Mouse (Mus musculus) spleen, postnatal 0 days (tissue): ENCODE results near the gene Gm48552. TPM values are rescaled to one million over a fixed set of nuclear protein-coding genes. Genes with fewer than 3 reads are reported as not detected.

Source experiments
- polyA plus RNA-seq: library from polyadenylated mRNA; unstranded; fragments of >200 nt; fragmentation: Nextera tagmentation; extraction: Ambion mirVana; gene quantifications from 2 replicates; pipeline ENCODE4 v1.2.1, GENCODE M21; 2015

Gm48552 gene
- 0.59 TPM in 1 of 2 replicates, not detected in the other for polyA plus RNA-seq

GRCm38 (mm10) chr10:81388505-81389055 lies at the start of gene Gm48552:
Gene Gm48552 (plus strand): TSS chr10:81389005.

GRCm38 (mm10) chr10:81342686-81343505 lies 45.9 kb upstream of the Gm48552 start, which contains the start of gene Gipc3:
Gene Gipc3 (minus strand): TSS chr10:81343266.

GRCm38 (mm10) chr10:81350351-81351063 lies 38.3 kb upstream of the Gm48552 start, which contains the start of gene Hmg20b:
Gene Hmg20b (minus strand): TSS chr10:81350480.

GRCm38 (mm10) chr10:81356991-81357844 lies 31.6 kb upstream of the Gm48552 start, which contains the start of gene Mfsd12:
Gene Mfsd12 (plus strand): TSS chr10:81357491.

GRCm38 (mm10) chr10:81365672-81366476 lies 22.9 kb upstream of the Gm48552 start, which contains the start of gene 4930404N11Rik:
Gene 4930404N11Rik (minus strand): TSS chr10:81365816.

GRCm38 (mm10) chr10:81377793-81378552 lies 10.8 kb upstream of the Gm48552 start, which contains the start of gene Fzr1:
Gene Fzr1 (minus strand): TSS chr10:81378516.

GRCm38 (mm10) chr10:81383802-81384604 lies 4.8 kb upstream of the Gm48552 start, which contains the start of the genes Dohh and Gm48551:
Gene Dohh (plus strand): TSS chr10:81384428.
Gene Gm48551 (plus strand): TSS chr10:81384466.

GRCm38 (mm10) chr10:81392781-81393185 lies 4.0 kb downstream of the Gm48552 start, which contains the start of gene Smim24:
Gene Smim24 (plus strand): TSS chr10:81393051.

Other genes starting within 250 kb of the Gm48552 start
- 25.3 and 25.7 TPM in 2 replicates for gene Pias4, start 221.1 kb upstream of the Gm48552 start, polyA plus RNA-seq
- 454 and 484 TPM in 2 replicates for gene Eef2, start 212.4 kb upstream of the Gm48552 start, polyA plus RNA-seq
- 22.4 and 23.8 TPM in 2 replicates for gene Dapk3, start 206.0 kb upstream of the Gm48552 start, polyA plus RNA-seq
- not detected in 2 replicates for gene 4930442H23Rik, start 205.2 kb upstream of the Gm48552 start, polyA plus RNA-seq
- not detected in 2 replicates for gene Nmrk2, start 187.0 kb upstream of the Gm48552 start, polyA plus RNA-seq
- gene Atcay, start 158.2 kb upstream of the Gm48552 start, polyA plus RNA-seq = not detected in 2 replicates
- 0.65 and 0.82 TPM in 2 replicates for gene Zfr2, start 155.8 kb upstream of the Gm48552 start, polyA plus RNA-seq
- gene Matk, start 136.1 kb upstream of the Gm48552 start, polyA plus RNA-seq = 4.1 and 6.0 TPM in 2 replicates
- gene Mrpl54, start 122.1 kb upstream of the Gm48552 start, polyA plus RNA-seq = 126 and 131 TPM in 2 replicates
- gene Apba3, start 122.0 kb upstream of the Gm48552 start, polyA plus RNA-seq = 17.8 and 19.1 TPM in 2 replicates
- gene Tjp3, start 97.4 kb upstream of the Gm48552 start, polyA plus RNA-seq = 0.53 and 1.2 TPM in 2 replicates
- 15.4 and 20.0 TPM in 2 replicates for gene Pip5k1c, start 96.0 kb upstream of the Gm48552 start, polyA plus RNA-seq
- gene Cactin, start 67.9 kb upstream of the Gm48552 start, polyA plus RNA-seq = 27.4 and 29.3 TPM in 2 replicates
- 13.1 and 18.9 TPM in 2 replicates for gene Tbxa2r, start 60.3 kb upstream of the Gm48552 start, polyA plus RNA-seq
- 0.05 and 0.08 TPM in 2 replicates for gene Gipc3, start 45.7 kb upstream of the Gm48552 start, polyA plus RNA-seq
- gene Hmg20b, start 38.5 kb upstream of the Gm48552 start, polyA plus RNA-seq = 48.0 and 50.8 TPM in 2 replicates
- gene Mfsd12, start 31.5 kb upstream of the Gm48552 start, polyA plus RNA-seq = 14.5 and 14.7 TPM in 2 replicates
- gene 4930404N11Rik, start 23.2 kb upstream of the Gm48552 start, polyA plus RNA-seq = 2.2 and 2.5 TPM in 2 replicates
- gene Fzr1, start 10.5 kb upstream of the Gm48552 start, polyA plus RNA-seq = 142 and 145 TPM in 2 replicates
- gene Dohh, start 4.6 kb upstream of the Gm48552 start, polyA plus RNA-seq = 71.6 and 73.6 TPM in 2 replicates
- gene Gm48551, start 4.5 kb upstream of the Gm48552 start, polyA plus RNA-seq = 1.6 and 1.8 TPM in 2 replicates
- 2.9 and 3.5 TPM in 2 replicates for gene Smim24, start 4.0 kb downstream of the Gm48552 start, polyA plus RNA-seq
- gene Nfic, start 66.6 kb downstream of the Gm48552 start, polyA plus RNA-seq = 23.4 and 30.6 TPM in 2 replicates
- 0.07 and 0.20 TPM in 2 replicates for gene Celf5, start 93.7 kb downstream of the Gm48552 start, polyA plus RNA-seq
- gene Ncln, start 107.4 kb downstream of the Gm48552 start, polyA plus RNA-seq = 34.4 and 39.8 TPM in 2 replicates
- 16.0 and 23.3 TPM in 2 replicates for gene S1pr4, start 111.1 kb downstream of the Gm48552 start, polyA plus RNA-seq
- 13.1 and 15.7 TPM in 2 replicates for gene Gna15, start 135.2 kb downstream of the Gm48552 start, polyA plus RNA-seq
- gene Gna11, start 156.2 kb downstream of the Gm48552 start, polyA plus RNA-seq = 14.8 and 19.3 TPM in 2 replicates
- gene Aes, start 170.5 kb downstream of the Gm48552 start, polyA plus RNA-seq = 209 and 247 TPM in 2 replicates
- 20.3 and 29.4 TPM in 2 replicates for gene Tle2, start 185.6 kb downstream of the Gm48552 start, polyA plus RNA-seq
- gene Tle6, start 212.1 kb downstream of the Gm48552 start, polyA plus RNA-seq = 5.4 and 7.7 TPM in 2 replicates
- gene BC025920, start 217.3 kb downstream of the Gm48552 start, polyA plus RNA-seq = 0.66 and 0.74 TPM in 2 replicates
- gene Sirt6, start 238.8 kb downstream of the Gm48552 start, polyA plus RNA-seq = 14.4 and 17.7 TPM in 2 replicates
- 2.4 and 3.3 TPM in 2 replicates for gene Ankrd24, start 239.5 kb downstream of the Gm48552 start, polyA plus RNA-seq